Mouse (Mus musculus) thymus, postnatal 0 days (tissue): ENCODE measurements at regions not wholly inside any gene's neighbourhood (a gene's known extent, or its start where the extent isn't known, plus 50 kb on each side); places are given as distances from the start of the nearest gene placed in this dataset.
A peak's percentile ranks its signal among the peaks of the same experiment; 100 is the strongest.
"Not testable (repeated sequence)": the region's sequence is repeated elsewhere in the genome, so short reads cannot be mapped to it uniquely, and the experiment has no call there.

ENCODE experiments used
- DNase-seq: peaks from one replicate; pipeline ENCODE4 v3.0.0-alpha.2; 2015; ENCODE audit warnings: low spot score

DNA sequence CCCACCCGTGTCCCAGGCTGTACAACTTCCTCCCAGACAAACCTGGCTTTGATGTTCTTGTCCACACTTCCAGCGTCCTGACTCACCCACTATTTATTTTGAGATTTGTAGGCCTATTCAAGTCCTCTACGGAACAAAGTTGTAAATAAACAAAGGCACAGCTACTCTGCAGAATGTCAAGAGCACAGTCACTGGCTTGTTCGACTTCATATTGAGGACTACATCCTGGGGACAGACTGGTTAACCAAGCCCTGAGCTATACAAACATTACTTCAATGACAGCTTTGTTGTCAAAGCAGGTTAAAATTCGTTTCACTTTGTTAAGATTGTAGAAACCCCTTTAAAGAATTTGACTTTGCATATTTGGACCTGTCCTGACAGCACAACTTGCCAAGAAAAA lies 190.3 kb upstream of the Ctso start:
- no peak for DNase-seq

DNA sequence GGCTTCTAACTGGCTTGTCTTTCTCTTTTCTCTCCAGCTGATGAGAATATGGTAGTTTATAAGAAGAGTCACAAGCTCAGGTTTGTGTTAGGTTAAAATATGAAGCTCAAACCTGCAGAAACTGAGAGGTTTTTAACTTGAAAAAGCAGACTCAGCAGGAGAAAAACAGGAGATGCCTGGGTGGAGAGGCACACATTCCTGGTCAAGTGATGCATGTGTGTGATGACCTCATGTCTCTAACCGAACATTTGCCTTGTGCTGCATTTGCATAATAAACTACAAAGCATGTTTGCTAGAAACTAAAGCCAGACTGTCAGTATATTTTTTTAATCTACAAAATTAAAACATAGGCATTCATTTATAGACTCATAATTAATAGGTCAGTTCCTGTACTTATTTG lies 182.2 kb upstream of the Ctso start:
- DNase-seq: no peak

DNA sequence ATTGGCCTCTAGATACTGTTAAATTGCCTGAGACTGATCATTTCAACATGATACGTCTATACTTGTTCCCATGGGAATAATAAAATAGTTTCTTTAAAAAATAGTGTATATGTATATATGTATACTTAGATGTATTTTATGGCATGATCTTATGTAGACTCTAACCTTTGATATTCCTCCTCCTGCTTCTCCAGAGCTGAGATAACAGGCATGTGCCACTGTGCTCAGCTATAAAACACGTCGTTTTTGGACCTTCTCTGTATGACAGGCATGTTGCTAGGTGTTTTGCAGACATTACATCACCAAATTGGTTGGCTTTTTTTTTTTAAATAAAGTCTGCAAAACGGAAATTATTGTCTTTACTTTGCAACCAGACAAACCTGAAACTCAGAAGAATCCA lies 179.4 kb upstream of the Ctso start:
- no peak for DNase-seq

DNA sequence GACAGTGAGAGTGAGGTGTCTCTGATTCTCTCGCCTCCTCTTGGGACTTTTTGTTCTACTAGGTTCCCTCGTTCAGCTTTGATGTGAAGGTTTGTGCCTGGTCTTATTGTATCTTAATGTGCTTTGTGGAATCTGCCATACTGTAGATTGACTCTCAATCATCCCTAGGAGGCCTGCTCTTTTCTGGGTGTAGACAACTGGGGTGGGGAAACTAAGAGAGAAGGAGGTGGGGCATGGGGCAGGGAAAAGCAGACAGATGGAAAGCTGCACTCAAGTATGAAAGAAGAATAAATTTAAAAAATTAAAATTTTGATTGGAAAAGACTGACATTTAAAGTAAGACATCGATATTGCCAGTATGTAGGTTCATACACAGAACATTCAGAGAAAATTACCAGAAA lies 172.0 kb upstream of the Ctso start:
- no peak for DNase-seq

DNA sequence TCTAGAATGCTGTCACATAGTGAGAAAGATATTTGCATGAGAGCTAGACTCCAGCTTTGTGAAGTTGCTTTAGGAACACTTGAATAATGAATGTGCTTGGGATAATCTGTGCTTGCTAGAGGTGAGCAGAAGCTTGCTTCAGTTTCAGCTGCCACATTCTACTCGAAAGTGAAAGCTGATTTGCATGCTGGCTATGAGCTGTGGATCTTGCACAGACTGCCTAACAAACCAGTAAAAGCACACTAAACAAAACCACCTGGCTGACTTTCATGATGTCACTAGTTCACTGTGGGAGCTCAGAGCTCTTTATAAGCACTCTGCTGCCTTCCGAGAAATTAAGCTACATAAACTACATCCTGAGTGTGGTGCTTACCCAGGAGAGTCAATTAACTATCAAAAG lies 171.5 kb upstream of the Ctso start:
- no peak for DNase-seq

DNA sequence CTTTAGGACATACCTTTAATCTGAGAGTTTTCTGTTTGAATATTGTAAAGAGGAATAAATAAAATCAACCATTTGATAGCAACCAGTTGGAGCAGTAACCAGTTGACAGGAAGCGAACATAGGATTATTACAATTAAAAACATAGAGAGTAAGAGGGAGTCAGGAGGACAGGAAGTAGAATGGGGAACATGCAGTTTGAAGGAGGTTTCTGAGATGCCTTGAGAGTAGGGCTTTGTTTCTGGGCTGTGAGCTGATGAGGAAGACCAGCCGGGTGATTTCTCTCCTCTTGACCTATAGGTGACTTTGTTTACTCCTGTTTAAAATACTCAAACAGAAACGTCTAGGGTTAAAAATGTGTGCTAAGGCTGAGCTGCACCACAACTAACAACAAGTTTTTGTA lies 160.6 kb upstream of the Ctso start:
- no peak for DNase-seq

DNA sequence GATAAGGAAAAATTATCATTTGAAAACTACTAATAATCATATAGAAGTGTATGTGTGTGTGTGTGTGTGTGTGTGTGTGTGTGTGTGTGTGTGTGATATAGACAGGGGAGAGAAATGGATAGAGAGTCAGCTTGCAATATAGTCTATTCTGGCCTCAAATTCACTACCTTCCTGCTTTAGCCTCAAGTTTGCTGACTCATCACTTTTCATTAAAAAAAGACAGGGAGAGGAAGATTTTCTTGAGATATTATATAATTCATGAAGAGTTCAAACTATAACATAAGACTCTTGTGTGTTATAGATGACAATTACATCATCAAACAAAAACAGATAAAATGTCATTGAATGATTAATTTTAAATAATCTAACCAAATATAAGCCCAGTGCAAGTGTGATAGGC lies 159.4 kb upstream of the Ctso start:
- no peak for DNase-seq

DNA sequence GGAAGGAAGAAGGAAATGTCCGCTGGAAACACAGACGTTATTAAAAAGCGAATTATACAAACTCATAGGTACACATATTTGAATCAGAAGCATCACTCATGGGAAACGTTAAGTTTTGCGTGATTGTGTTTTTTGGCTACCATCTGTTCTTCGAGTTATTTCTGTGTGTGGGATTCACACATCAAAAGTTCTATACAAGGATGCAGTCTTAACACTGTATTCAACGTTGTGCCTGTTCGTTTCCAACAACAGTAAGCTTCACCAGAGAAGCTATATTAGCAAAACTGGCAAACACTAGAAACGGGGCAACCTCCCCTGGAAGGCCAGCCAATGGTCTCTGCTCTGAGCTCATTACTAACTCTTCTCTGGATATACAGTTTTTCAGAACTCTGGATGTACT lies 150.3 kb upstream of the Ctso start:
- DNase-seq: no peak

DNA sequence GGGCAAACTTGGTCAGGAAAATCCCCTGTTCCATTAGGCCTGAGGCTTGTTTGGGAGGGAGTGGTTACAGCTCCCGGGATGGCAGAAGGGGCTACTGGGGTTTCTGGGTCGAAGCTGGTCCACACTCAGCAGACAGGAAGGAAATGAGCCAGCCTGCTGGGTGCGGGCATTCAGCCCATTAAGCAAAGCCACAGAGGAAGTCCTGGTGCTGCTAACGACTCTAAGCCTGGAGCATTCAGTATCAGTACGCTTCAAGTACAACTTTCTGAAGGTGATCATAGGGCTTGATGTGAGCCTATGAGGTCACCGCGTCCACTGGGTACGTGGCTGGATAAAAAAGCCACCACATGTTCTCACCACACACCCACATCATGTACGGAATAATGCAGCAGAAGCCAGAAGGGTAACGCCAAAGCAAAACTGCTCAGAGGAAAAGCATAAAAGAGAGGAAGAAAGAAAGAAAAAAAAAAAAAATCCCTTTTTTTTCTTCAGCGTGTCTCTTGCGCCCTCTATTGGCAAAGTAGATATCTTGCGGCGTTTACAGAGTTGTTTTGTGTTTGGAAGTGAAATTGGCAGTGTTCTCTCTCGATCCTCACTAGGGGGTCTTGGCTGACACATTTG lies 149.4 kb upstream of the Ctso start:
- DNase-seq: peak; percentile 51

DNA sequence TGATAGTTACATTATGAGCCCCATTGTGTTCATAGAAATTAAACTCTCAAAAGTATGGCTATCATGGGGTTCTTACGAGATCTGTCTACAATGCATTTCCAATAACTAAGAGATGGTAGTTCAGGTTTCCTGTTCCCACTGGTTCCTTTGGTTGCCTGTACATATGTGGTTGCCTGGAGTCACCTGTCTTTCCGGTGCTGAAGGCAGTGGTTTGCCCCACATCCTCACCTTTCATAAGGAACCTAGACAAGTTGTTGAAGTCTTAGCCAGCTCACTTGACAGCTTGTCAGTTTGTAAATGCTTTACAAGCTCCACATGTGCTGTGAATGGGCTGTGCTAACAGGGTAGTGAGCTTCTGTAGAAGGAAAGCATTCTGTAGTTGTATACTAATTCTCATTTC lies 143.5 kb upstream of the Ctso start:
- peak; percentile 59 for DNase-seq

DNA sequence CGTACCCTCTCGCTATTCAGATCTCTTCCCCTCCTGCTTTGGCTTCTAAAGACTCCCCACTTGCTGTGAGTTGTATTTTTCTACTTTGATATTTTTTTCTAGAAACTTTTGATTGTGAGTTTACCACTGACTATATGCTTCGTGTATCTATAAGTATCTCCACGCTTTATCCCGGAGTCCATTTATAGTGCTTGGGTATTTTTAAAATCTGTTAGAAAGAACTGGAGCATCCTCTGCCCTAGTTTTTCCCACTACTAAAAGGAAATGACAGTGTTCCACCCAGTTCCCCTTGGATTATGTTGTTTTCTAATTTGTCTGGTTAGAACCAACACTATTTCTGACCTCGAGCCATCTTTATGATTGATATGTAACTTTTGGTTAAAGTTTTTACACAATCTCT lies 142.7 kb upstream of the Ctso start:
- DNase-seq: no peak

DNA sequence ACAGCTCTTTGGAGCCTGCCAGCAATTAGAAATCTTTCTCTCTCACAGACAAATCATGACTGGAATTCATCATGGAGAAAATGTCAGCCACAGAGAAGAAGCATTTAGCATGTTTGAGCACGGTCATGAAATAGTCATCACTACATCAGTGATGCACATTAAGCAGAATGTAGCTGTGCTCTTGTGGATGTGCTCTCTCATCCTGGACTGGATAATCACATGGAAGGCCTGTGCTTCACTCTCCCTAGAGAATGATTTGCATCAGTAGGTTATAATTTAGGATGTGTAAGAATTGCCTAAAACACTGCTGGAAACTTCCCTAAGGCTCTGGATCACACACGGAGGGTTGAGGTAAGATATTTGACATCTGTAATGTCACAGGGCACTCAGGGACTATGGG lies 130.3 kb upstream of the Ctso start:
- no peak for DNase-seq

DNA sequence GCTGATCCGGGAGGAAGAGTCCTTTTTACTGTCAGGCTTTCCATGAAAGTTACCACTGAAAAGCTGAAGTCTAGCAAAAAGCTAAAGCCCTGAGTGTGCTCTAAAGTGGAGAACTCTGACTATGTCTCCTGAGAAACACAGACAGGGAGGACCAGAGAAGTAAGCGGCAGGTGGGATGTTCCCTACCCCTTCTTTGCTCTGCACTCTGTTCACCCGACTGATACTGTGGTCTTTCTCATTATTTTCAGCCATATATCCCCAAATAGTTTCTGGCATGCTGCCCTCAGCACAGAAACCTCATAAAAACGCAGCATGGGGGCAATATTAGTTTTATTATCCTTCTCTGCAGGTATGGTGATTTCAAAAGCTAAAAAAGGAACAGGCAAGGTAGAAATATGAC lies 126.7 kb upstream of the Ctso start:
- DNase-seq: no peak

DNA sequence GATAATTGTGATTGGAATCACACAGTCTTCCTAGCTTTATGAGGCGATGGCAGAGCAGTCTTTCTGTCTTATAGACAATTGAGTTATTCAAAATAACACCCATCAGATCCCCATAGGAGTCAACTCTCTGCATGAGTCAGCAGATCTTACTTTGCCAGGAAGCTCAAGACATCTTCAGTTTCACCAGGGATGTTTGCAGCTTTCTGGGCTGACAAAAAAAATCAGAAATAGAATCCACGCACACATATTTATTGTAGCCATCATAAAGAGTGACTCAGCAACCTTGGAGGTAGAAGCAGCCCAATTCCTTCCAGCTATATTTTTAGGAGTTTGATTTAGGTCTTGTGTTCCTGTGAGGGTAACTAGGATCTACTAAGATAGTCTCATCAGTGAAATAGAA lies 122.8 kb upstream of the Ctso start:
- no peak for DNase-seq

DNA sequence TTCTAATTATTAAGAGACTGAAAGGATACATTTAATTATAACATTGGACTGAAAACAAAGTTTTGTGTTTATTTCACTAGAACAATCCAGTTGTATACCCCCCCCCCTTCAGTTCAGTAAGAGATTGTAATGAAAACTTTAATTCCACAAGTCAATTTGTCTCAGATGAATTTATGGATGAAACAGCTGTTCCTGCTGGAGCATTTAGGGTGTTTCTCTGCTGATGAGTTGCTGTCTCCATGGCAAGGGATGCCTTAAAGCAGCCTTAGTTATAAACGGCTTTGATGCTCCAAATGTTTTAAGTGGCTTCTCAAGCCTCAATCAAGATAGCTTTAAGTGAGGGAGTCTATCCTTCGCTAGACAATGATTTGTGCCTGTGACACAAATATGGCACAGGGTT lies 112.1 kb upstream of the Ctso start:
- DNase-seq: no peak

DNA sequence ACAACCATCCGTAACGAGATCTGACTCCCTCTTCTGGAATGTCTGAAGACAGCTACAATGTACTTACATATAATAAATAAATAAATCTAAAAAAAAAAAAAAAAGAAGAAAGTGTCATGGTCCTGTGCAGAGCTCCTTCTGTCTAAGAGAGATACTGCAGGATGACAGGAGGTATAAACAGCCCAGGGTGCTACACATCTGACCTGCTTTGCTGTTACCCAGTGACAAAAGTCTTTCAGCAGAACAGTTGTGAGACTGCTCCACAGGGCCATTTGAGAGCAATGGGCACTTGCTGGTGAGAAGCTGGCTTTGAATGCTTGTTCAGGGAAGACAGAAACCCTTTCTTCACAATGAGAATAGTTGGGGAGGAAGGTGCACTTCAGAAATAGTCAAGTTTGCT lies 102.9 kb upstream of the Ctso start:
- DNase-seq: no peak

DNA sequence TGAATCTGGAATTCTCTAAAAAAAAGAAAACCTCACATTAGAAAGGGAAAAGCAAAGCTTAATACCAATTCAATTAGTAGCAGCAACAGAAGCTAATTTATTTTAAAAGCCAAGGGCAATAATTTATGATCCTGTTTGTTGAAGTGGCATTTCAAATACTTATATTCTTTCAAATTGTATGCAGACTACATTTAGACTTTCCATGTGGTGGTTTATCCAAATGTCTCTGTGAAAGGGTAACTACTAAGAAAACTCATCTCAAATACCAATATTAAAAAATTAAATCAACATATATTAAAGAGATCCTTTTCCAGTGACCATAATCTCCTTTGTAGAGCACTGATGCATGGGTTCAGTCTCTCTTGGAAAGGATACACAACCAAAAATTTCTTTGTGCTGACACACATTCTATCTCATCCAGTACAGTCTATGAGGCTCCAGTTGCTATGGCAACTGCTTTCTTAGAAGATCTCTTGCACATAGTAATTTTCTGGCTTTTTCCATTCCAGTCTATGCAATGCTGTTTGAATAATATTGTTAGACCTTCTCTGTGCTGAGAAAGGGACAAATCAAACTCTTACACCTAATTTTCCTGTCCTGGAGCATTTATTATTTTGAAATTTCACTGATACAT lies 102.3 kb upstream of the Ctso start:
- DNase-seq: no peak

DNA sequence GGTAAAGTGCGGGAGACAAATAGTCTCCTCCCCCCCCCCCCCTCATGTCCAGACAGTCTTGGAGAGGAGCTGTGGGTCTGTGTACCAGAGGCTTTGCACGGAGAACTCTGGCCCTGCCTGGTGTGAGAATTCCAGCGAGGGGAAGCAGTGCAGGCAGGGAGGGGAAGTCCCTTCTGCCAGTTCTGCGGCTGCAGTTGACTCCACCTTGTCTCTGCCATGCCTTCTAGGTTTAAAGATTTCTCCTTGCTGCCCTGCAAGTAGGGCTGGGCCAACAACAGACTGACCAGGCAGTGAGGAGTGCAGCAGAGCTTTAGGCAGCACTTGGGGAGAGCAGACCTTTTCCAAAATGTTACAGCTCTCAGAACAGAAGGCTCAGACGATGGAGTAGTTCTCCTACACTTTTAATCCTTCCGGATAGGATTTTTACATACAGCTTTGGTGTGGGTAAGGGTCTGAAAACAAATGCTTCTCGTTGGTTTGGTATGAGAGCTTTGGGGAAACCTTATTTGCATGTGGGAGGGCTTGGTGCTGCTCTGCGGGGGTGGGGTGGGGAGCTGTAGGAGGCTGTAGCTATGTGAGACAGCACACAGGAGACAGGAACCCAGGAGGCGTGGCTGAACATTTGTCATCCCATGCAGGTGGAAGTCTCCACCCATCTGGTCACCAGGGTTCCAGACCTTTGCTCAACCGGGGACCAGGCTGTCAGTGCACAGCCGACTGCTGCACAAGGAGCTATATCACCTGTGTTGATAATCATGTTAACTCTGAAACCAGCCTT lies 96.8 kb upstream of the Ctso start:
- DNase-seq: no peak

DNA sequence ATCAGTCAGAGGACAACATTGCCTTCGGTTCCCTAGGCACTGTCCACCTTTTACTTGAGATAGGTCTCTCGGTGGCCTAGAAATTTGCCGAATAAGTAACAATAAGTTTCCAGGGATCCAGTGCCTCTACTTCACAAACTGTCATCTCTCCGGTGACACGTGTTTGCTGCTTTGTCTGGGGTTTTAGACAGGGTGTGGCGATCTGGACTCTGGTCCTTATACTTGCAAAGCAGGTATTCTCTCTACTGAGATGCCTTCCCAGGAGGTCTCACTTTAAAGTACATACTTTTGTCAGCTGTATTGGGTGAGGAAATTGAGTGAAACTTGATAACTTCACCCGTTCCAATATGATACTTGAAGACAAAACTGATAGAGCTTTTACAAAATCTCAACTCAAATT lies 95.9 kb upstream of the Ctso start:
- no peak for DNase-seq

DNA sequence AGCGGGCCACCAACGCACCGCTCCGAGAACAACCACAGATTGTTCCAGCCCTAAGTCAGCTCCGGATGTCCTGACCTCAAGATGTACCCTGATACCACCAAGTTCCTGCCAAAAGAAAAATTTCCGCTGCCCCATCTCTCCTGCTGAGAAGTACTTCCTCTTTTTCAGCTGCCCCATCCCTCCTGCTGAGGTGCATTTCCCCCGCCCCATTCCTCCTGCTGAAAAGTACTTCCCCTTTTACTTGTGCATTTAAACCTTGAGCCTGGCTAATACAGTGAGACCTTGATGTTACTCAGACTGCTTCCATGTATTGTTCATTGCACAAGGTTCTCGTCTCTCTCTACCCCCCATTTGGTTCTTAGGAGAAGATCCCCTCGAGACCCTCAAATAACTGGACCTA lies 94.3 kb upstream of the Ctso start:
- DNase-seq: not testable (repeated sequence)

DNA sequence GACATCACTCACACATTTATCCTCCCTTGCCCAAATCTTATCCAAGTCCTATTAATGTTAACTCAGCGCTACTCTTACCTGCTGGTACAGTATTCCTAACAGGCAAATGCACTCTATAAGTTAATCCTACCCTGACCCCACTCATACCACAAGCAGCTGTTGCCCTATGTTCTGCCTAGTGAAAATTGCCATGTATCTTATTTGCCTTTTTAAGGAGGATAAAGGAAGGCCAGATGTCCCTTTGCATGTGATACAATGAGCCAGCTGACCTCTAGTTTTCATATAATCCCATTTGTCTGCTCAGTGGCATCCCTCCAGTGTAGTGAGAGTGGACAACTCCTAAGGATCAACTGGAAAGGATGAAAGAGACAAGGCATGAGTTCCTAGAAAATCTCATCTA lies 67.9 kb upstream of the Ctso start:
- no peak for DNase-seq
